Mouse (Mus musculus) embryonic fibroblast, embryonic 13.5 days (primary cell): ENCODE data around the gene Sycn.

Experiments
- CTCF ChIP-seq: IDR thresholded peaks from 2 replicates; pipeline ENCODE4 v1.5.1; 2011; ENCODE audit warnings: mild to moderate bottlenecking, control low read depth, low read length, moderate library complexity, borderline replicate concordance; ENCODE audit not compliant: insufficient read depth
- POLR2A ChIP-seq: IDR thresholded peaks from 2 replicates; pipeline ENCODE4 v1.6.1; 2011; ENCODE audit warnings: low read depth, mild to moderate bottlenecking, control low read depth, low read length, moderate library complexity

- TF ChIP-seq CTCF: no peak
- no peak for TF ChIP-seq POLR2A
Observed at GRCm38 (mm10) chr7:28561967-28562366, 21.3 kb downstream of the Sycn start.
